Mouse (Mus musculus): ENCODE measurements around the gene Rpl13a. TPM values are rescaled to one million over a fixed set of nuclear protein-coding genes. Genes with fewer than 3 reads are reported as not detected.

The Rpl13a gene
- polyA plus RNA-seq, 1 experiment from 2014 or later: 1,168 TPM

DNA sequence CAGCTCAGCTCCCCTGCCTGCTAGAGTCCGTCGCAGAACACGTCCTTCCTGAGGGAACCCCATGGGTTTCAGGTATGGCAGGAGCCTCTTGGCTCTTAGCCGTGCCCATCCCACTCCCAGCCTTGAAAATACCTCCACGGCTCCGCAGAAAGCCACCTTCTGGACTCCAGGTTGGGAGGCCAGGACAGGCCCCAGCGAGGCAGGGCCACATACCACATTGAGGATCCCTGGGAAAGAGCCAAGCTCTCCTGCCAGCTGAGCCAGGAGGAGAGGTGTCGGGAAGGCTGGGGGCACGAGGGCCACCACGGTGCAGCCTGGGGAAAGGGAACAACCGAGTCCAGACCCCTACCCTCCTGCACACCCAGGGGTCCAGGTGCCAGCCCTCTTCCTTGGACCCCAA, 18.7 kb upstream of the Rpl13a start:
- ATAC-seq (ENCODE audit: low FRiP score): no peak
- 93% methylated on average over 11 of the region's 11 CpGs for WGBS
- Histone ChIP-seq H3K36me3 (ENCODE audit: control insufficient read depth, insufficient read depth, low read length) (no peaks in the 10 kb centered on the region), H3K4me2 (replicated peaks; ENCODE audit: low read depth, low read length) (no peak overlapping the region), H3K4me3 (ENCODE audit: low read depth, low read length) (no peak overlapping the region), H3K27me3 (ENCODE audit: control insufficient read depth, insufficient read depth, low read length) (no peaks in the 10 kb centered on the region), H3K9ac (ENCODE audit: low read depth, low read length) (no peak overlapping the region), H3K9me3 (ENCODE audit: control insufficient read depth, low read length) (no peaks in the 10 kb centered on the region), H3K4me1 (replicated peaks; ENCODE audit: control insufficient read depth, insufficient read depth, low read length) (no peaks in the 10 kb centered on the region), H3K27ac (ENCODE audit: low read depth, low read length) (no peak overlapping the region)
- DNase-seq (ENCODE audit: low spot score): no peak

- WGBS: 96% methylated on average over 8 of the region's 8 CpGs
- H3K4me1 ChIP-seq (replicated peaks; ENCODE audit: control insufficient read depth, insufficient read depth, low read length): no peaks in the 10 kb centered on the region
- H3K9me3 ChIP-seq (ENCODE audit: control insufficient read depth, low read length): no peaks in the 10 kb centered on the region
- H3K27me3 ChIP-seq (ENCODE audit: control insufficient read depth, insufficient read depth, low read length): no peaks in the 10 kb centered on the region
- DNase-seq (ENCODE audit: low spot score) (no peak), ATAC-seq (ENCODE audit: low FRiP score) (no peak)
- no peak overlapping the region for H3K27ac ChIP-seq (ENCODE audit: low read depth, low read length)
- H3K4me3 ChIP-seq (ENCODE audit: low read depth, low read length): no peak overlapping the region
- H3K9ac ChIP-seq (ENCODE audit: low read depth, low read length): no peak overlapping the region
- no peaks in the 10 kb centered on the region for H3K36me3 ChIP-seq (ENCODE audit: control insufficient read depth, insufficient read depth, low read length)
- no peak overlapping the region for H3K4me2 ChIP-seq (replicated peaks; ENCODE audit: low read depth, low read length)
Measured at GRCm38 (mm10) chr7:45145460-45145859, 16.9 kb upstream of the Rpl13a start.

GRCm38 (mm10) chr7:45144368-45145174, 16.0 kb upstream of the Rpl13a start:
- H3K4me3 ChIP-seq (ENCODE audit: low read depth, low read length): no peak overlapping the region
- WGBS: 91% methylated on average over 13 of the region's 13 CpGs
- H3K27me3 ChIP-seq (ENCODE audit: control insufficient read depth, insufficient read depth, low read length): no peaks in the 10 kb centered on the region
- H3K4me1 ChIP-seq (replicated peaks; ENCODE audit: control insufficient read depth, insufficient read depth, low read length): no peaks in the 10 kb centered on the region
- no peak overlapping the region for H3K4me2 ChIP-seq (replicated peaks; ENCODE audit: low read depth, low read length)
- H3K36me3 ChIP-seq (ENCODE audit: control insufficient read depth, insufficient read depth, low read length): no peaks in the 10 kb centered on the region
- no peaks in the 10 kb centered on the region for H3K9me3 ChIP-seq (ENCODE audit: control insufficient read depth, low read length)
- H3K27ac ChIP-seq (ENCODE audit: low read depth, low read length): no peak overlapping the region
- ATAC-seq (ENCODE audit: low FRiP score) (no peak), DNase-seq (ENCODE audit: low spot score) (no peak)
- H3K9ac ChIP-seq (ENCODE audit: low read depth, low read length): no peak overlapping the region

DNA sequence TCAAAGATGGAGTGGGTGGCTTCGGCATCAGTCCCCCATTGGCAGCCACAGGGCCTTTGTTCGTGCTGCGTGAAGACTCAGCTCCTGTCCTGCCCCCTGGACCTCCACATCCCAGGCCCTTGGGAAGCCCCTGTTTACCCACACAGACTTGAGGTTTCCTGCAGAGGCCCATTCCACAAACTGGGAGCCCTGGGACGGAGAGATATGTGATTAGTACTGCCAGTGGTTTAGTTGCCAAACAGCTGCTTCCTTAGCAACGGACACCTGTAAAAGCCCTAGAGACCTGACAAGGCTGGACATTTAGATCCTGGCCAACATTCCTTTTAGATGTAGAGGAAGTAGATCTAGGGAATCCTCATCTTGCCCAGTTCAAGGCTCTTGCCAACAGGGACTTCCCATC, 13.4 kb upstream of the Rpl13a start:
- ATAC-seq (ENCODE audit: low FRiP score): no peak

DNA sequence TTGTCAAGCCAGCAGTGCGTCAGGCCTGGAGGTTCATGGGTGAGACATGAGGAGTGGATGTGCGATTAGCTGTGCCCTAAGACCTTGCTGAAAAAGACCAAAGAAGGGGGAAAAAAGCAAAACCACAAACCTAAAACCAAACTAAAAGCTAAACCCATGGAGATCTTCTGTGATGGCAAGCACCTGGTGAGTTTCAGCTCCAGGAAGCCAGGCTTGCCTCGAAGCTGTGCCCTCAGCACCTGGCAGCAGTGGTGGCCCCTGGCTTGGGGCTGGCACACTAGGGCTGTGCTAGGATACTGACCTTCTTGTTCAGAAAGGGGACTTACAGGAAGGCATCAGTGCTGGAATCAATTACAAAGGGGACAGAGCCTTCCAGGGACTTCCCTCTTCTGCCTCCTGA, 12.8 kb upstream of the Rpl13a start:
- ATAC-seq (ENCODE audit: low FRiP score) (no peak), DNase-seq (ENCODE audit: low spot score) (no peak)
- Histone ChIP-seq H3K36me3 (ENCODE audit: control insufficient read depth, insufficient read depth, low read length) (no peaks in the 10 kb centered on the region), H3K27ac (ENCODE audit: low read depth, low read length) (no peak overlapping the region), H3K4me2 (replicated peaks; ENCODE audit: low read depth, low read length) (no peak overlapping the region), H3K4me1 (replicated peaks; ENCODE audit: control insufficient read depth, insufficient read depth, low read length) (no peaks in the 10 kb centered on the region), H3K9ac (ENCODE audit: low read depth, low read length) (no peak overlapping the region), H3K27me3 (ENCODE audit: control insufficient read depth, insufficient read depth, low read length) (no peaks in the 10 kb centered on the region), H3K9me3 (ENCODE audit: control insufficient read depth, low read length) (no peaks in the 10 kb centered on the region), H3K4me3 (ENCODE audit: low read depth, low read length) (no peak overlapping the region)
- WGBS: 80% methylated on average over 3 of the region's 3 CpGs

More for the DNA sequence above, 13.4 kb upstream of the Rpl13a start:
- Histone ChIP-seq H3K4me3 (ENCODE audit: low read depth, low read length) (no peak overlapping the region), H3K27ac (ENCODE audit: low read depth, low read length) (no peak overlapping the region), H3K4me1 (replicated peaks; ENCODE audit: control insufficient read depth, insufficient read depth, low read length) (no peaks in the 10 kb centered on the region), H3K9ac (ENCODE audit: low read depth, low read length) (no peak overlapping the region), H3K9me3 (ENCODE audit: control insufficient read depth, low read length) (no peaks in the 10 kb centered on the region), H3K36me3 (ENCODE audit: control insufficient read depth, insufficient read depth, low read length) (no peaks in the 10 kb centered on the region), H3K27me3 (ENCODE audit: control insufficient read depth, insufficient read depth, low read length) (no peaks in the 10 kb centered on the region), H3K4me2 (replicated peaks; ENCODE audit: low read depth, low read length) (no peak overlapping the region)
- 96% methylated on average over 5 of the region's 5 CpGs for whole genome bisulfite sequencing
- DNase-seq (ENCODE audit: low spot score): no peak

- Histone ChIP-seq H3K4me1 (replicated peaks; ENCODE audit: control insufficient read depth, insufficient read depth, low read length) (no peaks in the 10 kb centered on the region; the same call in 1 of the 2 replicates), H3K27me3 (ENCODE audit: control insufficient read depth, insufficient read depth, low read length) (peaks cover 2% of the 10 kb centered on the region; the same call in 1 of the 2 replicates), H3K4me3 (ENCODE audit: low read depth, low read length) (no peak overlapping the region), H3K36me3 (ENCODE audit: control insufficient read depth, insufficient read depth, low read length) (no peaks in the 10 kb centered on the region), H3K9ac (ENCODE audit: low read depth, low read length) (no peak overlapping the region), H3K9me3 (ENCODE audit: control insufficient read depth, low read length) (no peaks in the 10 kb centered on the region), H3K4me2 (replicated peaks; ENCODE audit: low read depth, low read length) (no peak overlapping the region), H3K27ac (ENCODE audit: low read depth, low read length) (no peak overlapping the region)
- ATAC-seq (ENCODE audit: low FRiP score) (no peak), DNase-seq (ENCODE audit: low spot score) (no peak)
- WGBS: 76% methylated on average over 8 of the region's 8 CpGs
Measured at GRCm38 (mm10) chr7:45139904-45140723, 11.6 kb upstream of the Rpl13a start.

DNA sequence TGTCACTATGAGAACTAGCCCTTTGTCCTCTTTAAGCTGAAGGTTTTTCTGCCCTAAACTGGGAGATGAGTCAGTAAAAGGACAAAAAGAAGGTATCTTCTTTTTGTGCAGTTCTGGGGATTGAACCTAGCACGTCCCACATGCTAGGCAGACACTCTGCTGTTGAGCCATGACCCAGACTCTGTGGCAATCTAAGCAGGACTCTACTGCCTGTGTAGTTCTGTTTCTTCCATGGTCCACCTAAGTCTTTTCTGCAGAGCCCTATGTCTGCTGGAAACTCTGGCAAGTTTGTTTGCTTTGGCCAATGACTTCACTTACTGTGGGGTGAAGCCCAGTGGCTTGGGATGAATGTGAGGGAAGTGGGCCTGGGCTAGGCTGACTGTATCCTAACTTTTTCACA, 9.8 kb upstream of the Rpl13a start:
- Histone ChIP-seq H3K9ac (ENCODE audit: low read depth, low read length) (no peak overlapping the region), H3K27me3 (ENCODE audit: control insufficient read depth, insufficient read depth, low read length) (peaks cover 2% of the 10 kb centered on the region; the same call in 1 of the 2 replicates), H3K9me3 (ENCODE audit: control insufficient read depth, low read length) (no peaks in the 10 kb centered on the region), H3K27ac (ENCODE audit: low read depth, low read length) (no peak overlapping the region), H3K4me1 (replicated peaks; ENCODE audit: control insufficient read depth, insufficient read depth, low read length) (no peaks in the 10 kb centered on the region; the same call in 1 of the 2 replicates), H3K36me3 (ENCODE audit: control insufficient read depth, insufficient read depth, low read length) (no peaks in the 10 kb centered on the region), H3K4me2 (replicated peaks; ENCODE audit: low read depth, low read length) (no peak overlapping the region), H3K4me3 (ENCODE audit: low read depth, low read length) (no peak overlapping the region)
- DNase-seq (ENCODE audit: low spot score): no peak
- 80% methylated on average over 1 of the region's 1 CpGs for WGBS
- ATAC-seq (ENCODE audit: low FRiP score): no peak

DNA sequence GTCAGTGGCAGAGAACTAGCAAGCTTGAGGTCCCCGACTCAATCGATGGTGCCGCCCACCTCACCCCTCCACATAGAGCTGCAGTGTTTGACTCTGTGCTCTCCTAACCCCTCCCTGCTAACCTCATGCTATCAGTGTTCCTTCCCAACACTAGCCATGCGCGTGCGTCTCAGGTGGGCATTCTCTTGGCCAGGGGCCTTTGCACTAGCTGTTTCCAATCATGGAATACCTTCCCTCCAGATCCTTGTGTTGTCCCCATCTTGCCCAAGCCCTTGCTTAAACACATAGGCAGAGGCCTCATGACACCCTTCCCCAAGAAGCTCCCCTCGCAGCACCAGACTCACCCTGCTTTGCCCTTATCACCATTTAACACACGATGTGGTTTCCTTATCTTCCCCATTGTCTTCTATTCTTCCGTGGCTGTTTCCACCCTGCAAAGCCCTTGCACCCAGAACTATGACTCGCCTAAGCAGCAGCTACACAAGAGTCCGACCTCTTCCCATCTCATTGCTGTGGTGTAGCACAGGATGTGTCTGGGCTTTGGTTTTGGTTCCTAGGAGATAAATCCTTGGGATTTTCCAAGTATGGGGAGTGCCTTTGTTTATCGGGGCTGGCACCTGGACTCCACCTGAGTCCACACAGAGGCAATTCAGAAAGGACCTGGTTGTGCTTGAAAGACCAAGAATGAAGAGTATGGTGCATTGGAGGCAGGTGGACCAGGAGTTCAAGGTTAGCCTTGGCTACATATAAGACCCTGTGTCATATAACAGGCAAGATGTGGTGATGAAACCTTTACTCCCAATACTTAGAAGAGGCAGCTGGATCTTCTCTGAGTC, 8.8 kb upstream of the Rpl13a start:
- no peak overlapping the region for H3K9ac ChIP-seq (ENCODE audit: low read depth, low read length)
- peaks cover 2% of the 10 kb centered on the region; the same call in 1 of the 2 replicates for H3K27me3 ChIP-seq (ENCODE audit: control insufficient read depth, insufficient read depth, low read length)
- ATAC-seq (ENCODE audit: low FRiP score): no peak
- no peak overlapping the region for H3K4me2 ChIP-seq (replicated peaks; ENCODE audit: low read depth, low read length)
- H3K9me3 ChIP-seq (ENCODE audit: control insufficient read depth, low read length): no peaks in the 10 kb centered on the region
- no peaks in the 10 kb centered on the region; the same call in 1 of the 2 replicates for H3K4me1 ChIP-seq (replicated peaks; ENCODE audit: control insufficient read depth, insufficient read depth, low read length)
- WGBS: 84% methylated on average over 12 of the region's 12 CpGs
- no peaks in the 10 kb centered on the region for H3K36me3 ChIP-seq (ENCODE audit: control insufficient read depth, insufficient read depth, low read length)
- no peak overlapping the region for H3K4me3 ChIP-seq (ENCODE audit: low read depth, low read length)
- DNase-seq (ENCODE audit: low spot score): no peak
- no peak overlapping the region for H3K27ac ChIP-seq (ENCODE audit: low read depth, low read length)

All from hindbrain, embryonic 11.5 days (tissue).